Mouse (Mus musculus): ENCODE data around the gene Csnka2ip. TPM values are rescaled to one million over a fixed set of nuclear protein-coding genes. Genes with fewer than 3 reads are reported as not detected.

The Csnka2ip gene
- 1 to 10 TPM; 2.3 to 2.8 TPM for total RNA-seq (2021)
- long read RNA-seq, experiment 1 = 0 reads
- long read RNA-seq, experiment 2 = 0 reads

DNA sequence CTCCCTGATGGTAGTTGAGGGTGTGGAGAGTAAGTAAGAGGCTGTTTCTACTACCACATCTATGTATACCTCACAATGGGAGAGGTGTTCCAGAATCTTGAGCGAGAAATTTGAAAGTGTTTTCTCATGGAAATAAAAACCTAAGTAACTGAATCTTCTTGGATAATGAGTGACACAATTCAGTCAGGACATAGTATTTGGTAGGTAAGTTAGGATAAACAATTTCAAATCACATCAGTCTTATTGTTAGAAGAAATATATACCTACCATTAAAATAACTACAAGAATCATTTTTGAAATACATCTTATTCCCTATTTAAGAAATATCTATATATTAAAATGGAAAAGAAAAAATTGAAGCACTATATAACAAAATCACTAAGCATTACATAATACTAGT is at the start of gene Csnka2ip:
Gene Csnka2ip, minus strand, starts transcription at position 101 of the 400 bp plus-strand sequence.
- DNase-seq (ENCODE audit: extremely low spot score in 1 of 2, low spot score in 2 of 2) = no peak
- Histone ChIP-seq H3K27ac (no peak within 1 kb of the TSS), H3K4me3 (no peak within 1 kb of the TSS)
- intact Hi-C loops (cut with DNase I) = no loop called here
- TF ChIP-seq CTCF (IDR thresholded peaks at IDR 0.05) = no peak

DNA sequence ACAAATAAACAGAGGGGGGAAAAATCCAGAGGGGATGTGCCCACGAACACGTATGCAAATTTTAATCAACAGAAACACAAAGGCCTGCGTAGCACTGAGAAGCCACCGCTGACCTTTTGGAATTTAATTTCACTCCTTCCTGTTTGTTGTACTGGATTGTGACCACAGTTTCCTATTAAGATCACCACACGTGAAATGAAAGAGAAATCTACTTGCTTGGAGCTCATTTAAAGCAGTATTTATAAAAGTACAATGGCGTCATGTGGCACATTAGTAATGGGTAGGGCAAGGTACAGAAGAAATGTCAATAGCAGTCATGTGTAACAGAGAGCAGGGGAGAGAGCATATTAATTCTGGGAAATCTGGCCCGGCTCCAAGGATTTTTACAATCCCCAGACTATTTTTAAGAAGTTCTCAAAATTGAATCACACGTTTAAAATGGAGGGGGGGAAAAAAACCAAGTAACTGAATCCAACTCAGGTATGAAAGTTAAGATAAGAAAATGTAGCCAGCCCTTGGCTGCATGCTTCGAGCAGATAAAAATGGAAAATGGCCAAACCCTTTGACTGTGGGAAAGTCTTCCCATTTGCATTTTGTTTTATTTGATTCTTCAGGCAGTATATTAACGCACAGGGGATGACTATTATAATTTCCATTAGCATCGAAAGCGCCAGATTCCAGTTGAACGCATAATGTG is 47.5 kb upstream of the Csnka2ip start:
- Histone ChIP-seq H3K27ac (no peak overlapping the region), H3K4me3 (no peak overlapping the region)
- no peak for TF ChIP-seq CTCF (IDR thresholded peaks at IDR 0.05)
- DNase-seq (ENCODE audit: extremely low spot score in 1 of 2, low spot score in 2 of 2) = no peak
- intact Hi-C loops (cut with DNase I) = no loop called here

DNA sequence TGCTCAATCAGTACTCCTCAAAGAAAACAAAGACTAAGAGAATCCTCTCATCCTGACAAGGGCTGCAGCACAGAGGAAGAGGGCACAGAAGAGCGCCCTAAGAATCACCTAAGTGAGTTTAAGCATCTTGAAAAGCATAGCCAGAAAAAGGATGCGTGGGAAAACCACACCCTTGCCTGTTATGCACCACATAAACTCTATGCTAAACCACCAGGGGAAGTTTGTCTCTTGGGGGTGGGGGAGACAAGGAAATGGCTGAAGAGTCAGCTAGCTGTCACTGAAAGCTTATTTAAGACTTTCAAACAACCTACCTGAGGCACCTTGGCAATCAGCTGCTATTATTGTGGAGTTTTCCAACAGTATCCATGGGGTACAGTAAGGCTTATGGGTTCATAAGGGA is 45.6 kb upstream of the Csnka2ip start:
- intact Hi-C loops (cut with DNase I) = no loop called here
- no peak for DNase-seq (ENCODE audit: extremely low spot score in 1 of 2, low spot score in 2 of 2)

DNA sequence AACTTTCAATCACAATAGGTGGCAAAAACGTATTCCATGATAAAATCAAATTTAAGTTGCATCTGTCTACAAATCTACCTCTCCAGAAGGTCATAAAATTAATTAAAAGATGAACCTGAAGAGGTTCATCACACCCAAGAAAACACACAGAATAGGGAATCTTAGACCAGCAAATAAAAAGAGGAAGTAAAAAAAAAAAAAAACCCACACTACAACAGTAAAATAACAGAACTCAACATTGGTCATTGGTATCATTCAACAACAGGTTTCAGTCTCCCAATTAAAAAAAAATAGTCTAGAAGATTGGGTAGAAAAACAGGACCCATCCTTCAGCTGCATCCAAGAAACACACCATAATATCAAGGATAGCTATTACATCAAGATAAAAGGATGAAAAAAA is 32.9 kb upstream of the Csnka2ip start:
- intact Hi-C loops (cut with DNase I) = no loop called here
- no peak overlapping the region for H3K27ac ChIP-seq
- no peak overlapping the region for H3K4me3 ChIP-seq
- no peak for TF ChIP-seq CTCF (IDR thresholded peaks at IDR 0.05)
- no peak for DNase-seq (ENCODE audit: extremely low spot score in 1 of 2, low spot score in 2 of 2)

More for the DNA sequence above, 45.6 kb upstream of the Csnka2ip start:
- Histone ChIP-seq H3K4me3 (no peak overlapping the region), H3K27ac (no peak overlapping the region)
- TF ChIP-seq CTCF (IDR thresholded peaks at IDR 0.05) = no peak

DNA sequence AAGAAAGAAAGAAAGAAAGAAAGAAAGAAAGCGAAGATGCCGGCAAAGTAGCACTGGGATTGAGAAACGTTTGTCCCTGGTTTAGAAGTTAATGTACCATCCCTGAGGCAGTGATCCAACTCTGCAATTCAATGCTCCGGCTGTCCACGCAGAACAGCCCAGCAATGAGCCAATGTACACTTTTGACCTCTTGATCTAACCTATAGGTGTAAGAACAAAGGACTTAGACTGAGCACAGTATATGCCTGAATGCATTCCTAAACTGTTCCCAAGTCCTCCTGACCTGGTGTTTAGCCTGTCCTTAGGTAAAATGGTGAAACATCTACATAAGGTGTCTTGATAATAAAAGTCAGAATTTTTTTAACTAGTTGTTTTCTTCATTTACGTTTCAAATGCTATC is 17.9 kb upstream of the Csnka2ip start:
- Histone ChIP-seq H3K27ac (no peak overlapping the region), H3K4me3 (no peak overlapping the region)
- intact Hi-C loops (cut with DNase I) = no loop called here
- no peak for TF ChIP-seq CTCF (IDR thresholded peaks at IDR 0.05)
- no peak for DNase-seq (ENCODE audit: extremely low spot score in 1 of 2, low spot score in 2 of 2)

DNA sequence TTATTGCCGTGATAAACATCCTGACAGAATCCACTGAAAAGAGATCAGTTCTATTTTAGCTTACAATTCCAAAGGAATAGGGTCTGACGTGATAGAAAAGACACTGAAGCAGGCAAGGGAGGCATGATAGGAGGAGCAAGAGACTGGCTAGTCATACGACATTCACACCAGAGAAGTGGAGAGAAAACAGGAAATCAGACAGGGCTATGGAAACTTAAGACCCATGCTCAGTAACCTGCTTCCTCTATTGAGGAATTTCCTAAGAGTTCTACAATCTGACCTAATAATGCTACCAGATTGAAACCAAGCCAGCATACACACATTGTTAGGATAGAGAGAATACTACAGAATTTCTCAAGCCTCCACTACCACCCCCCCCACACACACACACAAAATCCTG is 12.4 kb upstream of the Csnka2ip start:
- no peak for TF ChIP-seq CTCF (IDR thresholded peaks at IDR 0.05)
- DNase-seq (ENCODE audit: extremely low spot score in 1 of 2, low spot score in 2 of 2) = no peak
- intact Hi-C loops (cut with DNase I) = no loop called here
- Histone ChIP-seq H3K27ac (no peak overlapping the region), H3K4me3 (no peak overlapping the region)

DNA sequence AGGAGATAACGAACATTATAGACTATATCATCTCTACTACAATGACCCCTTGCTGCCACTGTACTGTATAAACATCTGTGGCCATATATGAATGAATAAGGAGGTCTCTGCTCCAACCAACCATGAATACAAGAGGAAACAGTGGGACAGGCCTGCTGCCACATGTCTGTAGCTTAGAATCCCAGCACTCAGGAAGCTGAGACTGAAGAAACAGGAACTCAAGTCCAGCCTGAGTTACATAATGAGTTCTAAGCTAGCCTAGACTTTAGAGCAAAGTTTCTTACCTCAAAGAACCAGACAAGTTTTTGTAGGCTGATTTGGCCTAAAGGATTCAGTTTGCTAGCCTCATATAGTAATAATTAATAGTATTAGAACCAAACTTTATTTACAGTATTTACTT is 5.6 kb upstream of the Csnka2ip start:
- Histone ChIP-seq H3K27ac (no peak overlapping the region), H3K4me3 (no peak overlapping the region)
- TF ChIP-seq CTCF (IDR thresholded peaks at IDR 0.05) = no peak
- DNase-seq (ENCODE audit: extremely low spot score in 1 of 2, low spot score in 2 of 2) = no peak
- intact Hi-C loops (cut with DNase I) = no loop called here

DNA sequence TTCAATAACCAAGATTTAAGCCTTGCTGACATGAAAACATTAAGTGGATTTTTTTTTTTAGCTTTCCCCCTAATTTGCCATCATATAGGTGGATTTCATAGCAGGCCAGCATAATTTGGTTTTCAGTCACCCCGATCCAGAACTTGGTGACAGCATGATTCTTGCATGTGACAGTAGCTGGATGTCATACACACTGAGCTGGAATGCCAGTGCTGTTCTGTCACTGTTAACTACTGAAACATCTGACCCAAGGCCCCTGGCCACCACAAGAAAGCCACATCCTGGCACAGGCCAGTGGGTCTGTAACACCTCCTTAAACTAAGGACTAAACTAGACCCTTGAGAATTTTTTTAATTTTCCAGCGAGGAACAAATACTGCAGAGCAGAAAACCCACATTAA is 15.4 kb downstream of the Csnka2ip start:
- DNase-seq (ENCODE audit: extremely low spot score in 1 of 2, low spot score in 2 of 2) = no peak
- no peak overlapping the region for H3K27ac ChIP-seq
- no peak for TF ChIP-seq CTCF (IDR thresholded peaks at IDR 0.05)
- no peak overlapping the region for H3K4me3 ChIP-seq
- intact Hi-C loops (cut with DNase I) = no loop called here

DNA sequence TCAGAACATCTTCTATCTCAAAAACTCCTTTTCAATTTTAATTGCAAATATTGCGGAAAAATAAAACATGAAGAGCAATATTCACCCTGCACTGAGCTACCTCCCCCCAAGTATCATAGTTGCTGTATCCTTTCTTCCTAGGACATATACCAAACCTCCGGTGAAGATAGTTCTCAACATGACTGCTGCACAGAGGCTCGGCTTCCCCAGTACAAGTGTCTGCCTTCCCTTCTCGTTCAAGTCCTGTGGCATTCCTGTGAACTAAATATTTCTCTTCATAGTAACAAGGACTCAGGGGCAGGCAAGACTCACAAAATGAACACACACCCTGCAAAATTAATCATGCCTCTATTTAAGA is 16.0 kb downstream of the Csnka2ip start:
- intact Hi-C loops (cut with DNase I) = no loop called here
- H3K27ac ChIP-seq = no peak overlapping the region
- no peak for DNase-seq (ENCODE audit: extremely low spot score in 1 of 2, low spot score in 2 of 2)
- H3K4me3 ChIP-seq = no peak overlapping the region
- no peak for TF ChIP-seq CTCF (IDR thresholded peaks at IDR 0.05)

DNA sequence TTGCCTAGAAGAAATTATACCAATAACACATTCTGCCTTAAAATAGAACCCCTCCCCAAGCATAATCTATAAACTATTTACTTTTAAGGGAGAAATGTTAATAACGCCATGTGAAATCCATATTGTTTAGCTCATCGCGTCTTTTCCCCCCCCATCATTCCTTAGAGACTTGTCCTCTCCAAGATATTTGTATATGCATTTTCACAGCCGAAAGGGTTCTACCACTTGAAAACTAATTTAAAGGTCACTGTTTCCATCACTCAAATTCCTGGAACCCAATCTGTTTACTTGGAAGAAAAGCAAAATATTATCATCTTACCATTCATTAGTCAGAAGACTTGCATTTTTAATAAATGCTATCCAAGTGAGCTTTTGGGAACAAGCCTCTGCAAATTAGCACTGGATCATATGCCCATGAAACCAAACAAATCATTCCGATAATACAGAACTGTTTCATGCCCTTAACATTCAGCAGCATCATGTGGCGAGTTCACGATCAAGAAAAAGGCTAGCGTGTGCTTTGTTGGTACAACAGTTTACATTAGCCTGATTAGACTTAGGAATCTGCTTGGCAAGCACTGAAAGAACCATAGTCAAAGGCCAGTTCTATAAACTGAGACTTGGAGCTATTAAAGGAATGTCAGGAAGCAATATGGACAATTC is 16.5 kb downstream of the Csnka2ip start:
- no peak for TF ChIP-seq CTCF (IDR thresholded peaks at IDR 0.05)
- Histone ChIP-seq H3K4me3 (no peak overlapping the region), H3K27ac (no peak overlapping the region)
- no peak for DNase-seq (ENCODE audit: extremely low spot score in 1 of 2, low spot score in 2 of 2)
- intact Hi-C loops (cut with DNase I) = no loop called here

DNA sequence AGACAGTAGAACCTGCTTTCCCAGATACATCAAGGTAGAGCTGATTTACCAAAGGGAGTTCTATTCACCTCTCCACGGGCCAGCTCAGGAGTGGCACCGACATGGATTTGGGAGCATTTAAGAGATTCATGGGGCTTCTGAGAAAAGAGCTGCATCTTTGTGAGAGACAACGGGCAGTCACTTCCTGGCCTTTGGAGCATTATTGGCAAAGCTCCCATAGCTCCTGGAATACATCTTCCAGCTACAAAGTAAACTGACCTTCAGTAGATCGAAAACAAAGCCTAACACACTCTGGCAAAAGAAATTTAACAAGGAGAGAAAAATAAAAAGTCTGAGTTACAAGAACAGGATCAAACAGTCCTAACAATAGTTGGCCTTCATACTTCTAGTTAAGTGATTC is 17.6 kb downstream of the Csnka2ip start:
- no peak overlapping the region for H3K4me3 ChIP-seq
- H3K27ac ChIP-seq = no peak overlapping the region
- intact Hi-C loops (cut with DNase I) = no loop called here
- no peak for DNase-seq (ENCODE audit: extremely low spot score in 1 of 2, low spot score in 2 of 2)
- no peak for TF ChIP-seq CTCF (IDR thresholded peaks at IDR 0.05)

DNA sequence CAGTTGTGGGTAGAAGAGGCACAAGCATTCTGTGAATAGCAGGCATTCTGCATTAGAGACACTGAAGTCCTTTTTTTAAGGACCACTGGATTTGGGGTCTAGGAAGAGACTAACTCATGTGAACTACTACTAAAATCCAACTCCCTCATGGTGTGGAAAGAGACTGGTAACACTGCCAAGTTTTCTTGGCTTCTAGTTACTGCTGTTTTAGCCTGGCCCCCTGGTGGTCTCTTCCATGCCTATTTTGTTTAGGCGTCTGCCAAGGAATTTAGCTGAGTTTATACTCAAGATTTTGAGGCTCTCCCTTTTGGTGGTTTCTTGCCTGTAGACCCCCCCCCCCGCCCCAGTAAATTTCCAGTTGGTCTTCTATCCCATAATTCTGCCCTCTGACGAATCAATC is 18.8 kb downstream of the Csnka2ip start:
- Histone ChIP-seq H3K4me3 (no peak overlapping the region), H3K27ac (no peak overlapping the region)
- intact Hi-C loops (cut with DNase I) = no loop called here
- TF ChIP-seq CTCF (IDR thresholded peaks at IDR 0.05) = no peak
- DNase-seq (ENCODE audit: extremely low spot score in 1 of 2, low spot score in 2 of 2) = no peak

DNA sequence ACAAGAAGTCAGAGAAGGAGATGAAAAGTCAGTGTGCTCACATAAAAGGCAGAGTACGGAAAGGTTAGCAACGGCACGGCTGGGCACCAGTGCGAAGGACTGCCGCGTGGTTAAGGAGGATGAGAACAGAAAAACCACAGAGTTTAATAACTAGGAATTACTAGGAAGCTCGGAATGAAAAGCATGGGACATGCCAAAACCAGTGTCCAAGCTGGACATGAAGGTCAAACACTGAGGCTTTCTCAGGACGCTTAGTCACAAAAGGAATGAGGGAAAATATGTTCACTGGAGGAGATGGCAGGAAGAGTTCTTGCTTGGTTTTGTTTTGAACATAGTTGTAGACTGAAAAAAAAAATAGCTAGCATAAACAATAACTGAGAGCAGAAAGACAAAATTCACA is 32.7 kb downstream of the Csnka2ip start:
- no peak for TF ChIP-seq CTCF (IDR thresholded peaks at IDR 0.05)
- DNase-seq (ENCODE audit: extremely low spot score in 1 of 2, low spot score in 2 of 2) = no peak
- Histone ChIP-seq H3K4me3 (no peak overlapping the region), H3K27ac (no peak overlapping the region)
- intact Hi-C loops (cut with DNase I) = no loop called here

Measured in left cerebral cortex, adult 2 months (tissue).